Mouse (Mus musculus) lung, embryonic 16.5 days (tissue): ENCODE measurements around the gene Il1rapl1. TPM values are rescaled to one million over a fixed set of nuclear protein-coding genes. Genes with fewer than 3 reads are reported as not detected.
"Not testable (repeated sequence)": the region's sequence is repeated elsewhere in the genome, so short reads cannot be mapped to it uniquely, and the experiment has no call there.

Experiments
- ATAC-seq: fragments of 200-750 bp; cut with Nextera tagmentation; 2 replicates; pipeline ENCODE4 v1.8.0; 2017; ENCODE audit warnings: low read depth, mild to moderate bottlenecking, moderate library complexity
- H3K27ac ChIP-seq: fragments of 300-500 bp; sonication (generic); 2 replicates; pipeline ENCODE4 v1.5.1; 2014; ENCODE audit warnings: mild to moderate bottlenecking, control low read depth, low read length
- H3K27me3 ChIP-seq: fragments of 300-500 bp; sonication (generic); 2 replicates; pipeline ENCODE4 v1.6.1; 2014; ENCODE audit warnings: low read depth, low read length, mixed read lengths; ENCODE audit not compliant: control insufficient read depth, insufficient read depth
- H3K36me3 ChIP-seq: fragments of 300-500 bp; sonication (generic); 2 replicates; pipeline ENCODE4 v1.6.1; 2014; ENCODE audit warnings: low read length; ENCODE audit not compliant: control insufficient read depth, insufficient read depth
- H3K4me1 ChIP-seq: fragments of 300-500 bp; sonication (generic); replicated peaks from 2 replicates; pipeline ENCODE4 v1.6.1; 2014; ENCODE audit warnings: low read length, mixed read lengths; ENCODE audit not compliant: control insufficient read depth, insufficient read depth
- H3K4me2 ChIP-seq: fragments of 300-500 bp; sonication (generic); 2 replicates; pipeline ENCODE4 v1.6.1; 2014; ENCODE audit warnings: low read depth, low read length, control low read depth
- H3K4me3 ChIP-seq: fragments of 300-500 bp; sonication (generic); 2 replicates; pipeline ENCODE4 v1.5.1; 2014; ENCODE audit warnings: mild to moderate bottlenecking, low read length, control low read depth
- H3K9ac ChIP-seq: fragments of 300-500 bp; sonication (generic); 2 replicates; pipeline ENCODE4 v1.6.1; 2014; ENCODE audit warnings: low read length, control low read depth
- H3K9me3 ChIP-seq: fragments of 300-500 bp; sonication (generic); 2 replicates; pipeline ENCODE4 v1.6.1; 2016; ENCODE audit warnings: low read length; ENCODE audit not compliant: control insufficient read depth
- WGBS: fragments of 180-500 bp; shearing (Covaris S2); extraction: QIAGEN DNeasy Blood & Tissue Kit; methylation state at CpG from one replicate; pipeline ENCODE4 v1.1.7; 2014; 5-methylcytosine and 5-hydroxymethylcytosine counted together
- polyA plus RNA-seq: library from polyadenylated mRNA; unstranded; fragments of >200 nt; fragmentation: Nextera tagmentation; extraction: Ambion mirVana; gene quantifications from 2 replicates; pipeline ENCODE4 v1.2.1, GENCODE M21; 2015

The Il1rapl1 gene
- polyA plus RNA-seq, 1 experiment from 2014 or later, result 0.10 TPM

DNA sequence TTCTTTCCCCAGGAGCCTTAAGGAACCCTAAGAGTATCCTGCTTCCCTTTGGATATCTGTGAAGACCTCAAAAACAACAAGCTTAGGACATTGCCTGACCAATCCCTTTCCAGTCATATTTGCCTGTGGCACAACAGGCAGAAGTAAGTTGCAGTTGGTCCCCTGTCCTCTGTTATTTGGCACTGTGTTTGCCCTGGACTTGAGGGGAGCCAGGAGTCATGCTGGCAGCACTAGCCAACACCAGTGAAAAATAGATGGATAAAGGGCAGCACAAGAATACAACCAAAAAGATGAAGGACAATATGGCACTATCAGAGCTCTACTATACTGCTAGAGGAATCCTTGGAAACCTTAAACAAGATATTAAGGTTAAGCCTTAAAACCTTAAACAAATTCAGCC is 322.4 kb downstream of the Il1rapl1 start:
- ATAC-seq, result no peak
- Histone ChIP-seq H3K9ac (no peak overlapping the region), H3K4me3 (no peak overlapping the region), H3K27me3 (no peaks in the 10 kb centered on the region), H3K27ac (no peak overlapping the region), H3K9me3 (no peaks in the 10 kb centered on the region), H3K4me1 (no peaks in the 10 kb centered on the region), H3K4me2 (no peak overlapping the region), H3K36me3 (no peaks in the 10 kb centered on the region)

DNA sequence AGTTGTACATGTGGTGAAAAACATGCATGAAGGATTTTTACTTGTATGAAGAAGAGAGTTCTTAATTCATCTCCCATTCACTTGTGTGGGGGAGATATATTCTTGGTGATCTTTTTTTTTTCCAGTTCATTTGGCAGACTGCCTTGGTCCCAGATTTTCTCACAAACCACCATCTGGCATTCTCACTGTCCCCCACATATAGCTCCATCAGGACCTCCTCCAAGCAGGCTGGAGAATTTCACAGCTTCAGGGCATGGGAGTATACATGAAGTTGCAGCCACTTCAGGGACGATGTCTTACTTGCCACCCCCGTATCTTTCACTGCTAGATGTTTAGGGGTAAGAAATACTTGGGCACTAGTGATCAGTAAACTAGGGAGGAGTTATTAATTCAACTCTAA is 404.9 kb downstream of the Il1rapl1 start:
- Histone ChIP-seq H3K27ac (no peak overlapping the region), H3K36me3 (no peaks in the 10 kb centered on the region), H3K4me3 (no peak overlapping the region), H3K4me1 (no peaks in the 10 kb centered on the region), H3K4me2 (no peak overlapping the region), H3K9me3 (no peaks in the 10 kb centered on the region), H3K9ac (no peak overlapping the region), H3K27me3 (no peaks in the 10 kb centered on the region)
- WGBS, result 34% methylated on average over 2 of the region's 2 CpGs
- ATAC-seq, result no peak

DNA sequence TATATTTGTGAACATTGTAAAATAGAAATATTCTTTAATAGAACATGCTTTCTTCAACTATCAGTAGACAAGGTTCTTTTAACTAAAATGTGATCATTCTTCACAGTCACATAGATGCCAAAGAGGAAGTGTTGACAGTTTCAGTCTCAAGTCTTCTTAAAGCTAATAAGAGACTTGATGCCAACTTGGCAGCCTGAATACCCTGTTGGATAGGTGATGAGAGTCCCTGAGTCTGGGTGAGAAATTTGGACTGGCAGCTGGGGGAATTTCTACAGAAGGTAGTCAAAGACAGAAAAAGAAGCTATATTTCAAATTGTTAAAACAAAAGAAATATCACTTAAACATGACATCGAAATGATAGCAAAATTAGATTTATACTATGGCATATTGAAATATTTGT is 451.6 kb downstream of the Il1rapl1 start:
- WGBS, result 74% methylated on average over 1 of the region's 1 CpGs
- no peak overlapping the region for H3K4me2 ChIP-seq

DNA sequence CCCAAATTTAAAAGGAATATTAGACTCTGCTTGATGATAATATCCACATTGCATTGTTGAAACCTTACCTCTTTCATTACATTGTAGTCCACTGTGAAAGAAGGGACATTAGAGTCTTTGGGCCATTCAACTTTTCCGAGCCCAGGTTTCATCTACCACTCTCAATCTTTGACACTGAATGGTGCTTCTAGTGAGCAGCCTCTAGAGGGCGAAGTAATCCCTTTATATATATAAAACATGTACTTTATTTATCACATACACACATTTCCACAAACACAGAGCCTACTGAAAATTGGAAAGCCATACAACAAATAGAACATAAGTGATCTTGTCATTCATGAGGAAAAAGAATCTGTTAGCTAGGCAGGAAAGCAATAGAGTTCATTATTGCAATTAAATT is 459.8 kb downstream of the Il1rapl1 start:
- Histone ChIP-seq H3K4me2 (no peak overlapping the region), H3K27ac (no peak overlapping the region), H3K9ac (no peak overlapping the region), H3K4me3 (no peak overlapping the region), H3K36me3 (no peaks in the 10 kb centered on the region), H3K9me3 (no peaks in the 10 kb centered on the region), H3K27me3 (no peaks in the 10 kb centered on the region), H3K4me1 (no peaks in the 10 kb centered on the region)
- WGBS, result 25% methylated on average over 2 of the region's 2 CpGs
- ATAC-seq, result no peak

More for the DNA sequence above, 451.6 kb downstream of the Il1rapl1 start:
- no peaks in the 10 kb centered on the region for H3K9me3 ChIP-seq
- no peaks in the 10 kb centered on the region for H3K27me3 ChIP-seq
- H3K4me3 ChIP-seq, result no peak overlapping the region
- no peaks in the 10 kb centered on the region for H3K36me3 ChIP-seq
- ATAC-seq, result no peak
- no peaks in the 10 kb centered on the region for H3K4me1 ChIP-seq
- no peak overlapping the region for H3K27ac ChIP-seq
- H3K9ac ChIP-seq, result no peak overlapping the region

DNA sequence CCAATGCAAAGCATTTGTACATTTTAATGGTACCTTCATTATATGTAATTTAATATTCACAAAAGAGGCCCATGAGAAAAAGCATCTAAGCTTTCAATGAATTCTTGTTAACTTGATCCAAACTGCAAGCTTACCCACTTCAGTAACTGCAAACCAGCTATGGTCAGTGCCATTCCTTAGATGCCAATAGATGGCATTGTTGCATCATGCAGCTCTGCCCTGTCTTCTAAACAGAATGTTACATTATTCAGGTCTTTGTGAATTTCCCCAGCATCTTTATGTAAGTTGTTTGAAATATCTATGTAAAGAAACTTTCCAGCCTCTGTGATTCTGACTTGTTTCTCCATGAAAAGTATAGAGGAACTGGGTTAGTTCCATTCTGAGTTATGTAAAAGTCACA is 514.5 kb downstream of the Il1rapl1 start:
- Histone ChIP-seq H3K4me2 (no peak overlapping the region), H3K9ac (no peak overlapping the region), H3K4me1 (no peaks in the 10 kb centered on the region), H3K4me3 (no peak overlapping the region), H3K36me3 (no peaks in the 10 kb centered on the region), H3K27ac (no peak overlapping the region), H3K9me3 (no peaks in the 10 kb centered on the region), H3K27me3 (no peaks in the 10 kb centered on the region)
- no peak for ATAC-seq

DNA sequence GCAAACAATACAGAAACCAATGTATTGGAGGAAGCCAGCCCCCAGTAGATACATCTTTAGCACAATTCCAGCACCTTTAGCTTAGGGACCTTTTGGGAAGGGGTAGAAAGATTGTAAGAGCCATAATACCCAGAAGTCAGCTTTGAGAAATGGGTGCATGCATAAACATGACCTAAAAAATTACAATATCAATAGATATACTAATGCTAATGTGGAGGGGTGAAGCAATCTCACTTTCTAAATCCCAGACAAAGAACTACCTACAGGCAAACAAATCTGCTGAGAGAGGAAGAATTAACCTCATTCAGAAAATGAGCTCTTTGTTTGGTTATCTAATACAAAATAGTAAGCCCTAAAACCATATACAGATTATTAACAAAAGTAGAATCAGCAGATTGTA is 607.4 kb downstream of the Il1rapl1 start:
- Histone ChIP-seq H3K9ac (no peak overlapping the region), H3K36me3 (no peaks in the 10 kb centered on the region), H3K4me2 (no peak overlapping the region), H3K9me3 (no peaks in the 10 kb centered on the region), H3K4me3 (no peak overlapping the region), H3K27ac (no peak overlapping the region), H3K4me1 (no peaks in the 10 kb centered on the region), H3K27me3 (no peaks in the 10 kb centered on the region)
- ATAC-seq, result no peak

DNA sequence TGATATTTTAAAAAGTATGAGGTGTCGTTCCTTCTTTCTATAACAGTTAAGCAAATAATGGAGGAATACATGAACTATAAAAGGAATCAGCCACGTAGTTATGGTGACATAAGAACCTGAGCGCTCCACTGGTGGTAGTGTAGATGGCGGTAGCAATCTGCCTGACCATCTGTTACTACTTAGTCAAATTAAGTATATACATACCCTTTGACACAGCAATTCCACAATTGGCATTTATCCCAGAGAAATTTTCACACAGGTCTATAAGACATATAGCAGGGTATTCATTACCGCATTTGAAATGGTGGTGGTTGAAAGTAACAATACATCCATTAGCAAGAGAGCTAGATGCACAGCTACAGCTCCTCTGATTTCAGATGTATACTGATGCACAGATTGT is 612.8 kb downstream of the Il1rapl1 start:
- Histone ChIP-seq H3K4me3 (no peak overlapping the region), H3K4me1 (no peaks in the 10 kb centered on the region), H3K9ac (no peak overlapping the region), H3K4me2 (no peak overlapping the region), H3K9me3 (no peaks in the 10 kb centered on the region), H3K36me3 (no peaks in the 10 kb centered on the region), H3K27me3 (no peaks in the 10 kb centered on the region), H3K27ac (no peak overlapping the region)
- 65% methylated on average over 5 of the region's 5 CpGs for WGBS
- ATAC-seq, result no peak

DNA sequence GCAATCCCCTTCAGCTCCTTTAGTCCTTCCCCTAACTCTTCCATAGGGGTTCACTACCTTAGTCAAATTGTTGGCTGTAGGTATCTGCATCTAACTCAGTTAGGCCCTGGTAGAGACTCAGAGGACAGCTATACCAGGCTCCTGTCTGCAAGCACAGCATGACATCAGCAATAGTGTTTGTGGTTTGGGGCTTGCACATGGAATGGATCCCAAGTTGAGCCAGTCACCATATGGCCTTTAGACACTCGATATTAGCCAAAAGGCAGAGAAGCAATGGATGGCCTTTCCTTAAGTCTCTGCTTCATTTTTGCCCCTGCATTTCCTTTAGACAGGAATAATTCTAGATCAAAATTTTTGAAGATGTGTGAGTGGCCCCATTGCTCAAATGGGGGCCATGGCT is 632.0 kb downstream of the Il1rapl1 start:
- Histone ChIP-seq H3K4me2 (no peak overlapping the region), H3K4me1 (no peaks in the 10 kb centered on the region), H3K27ac (no peak overlapping the region), H3K9ac (no peak overlapping the region), H3K27me3 (no peaks in the 10 kb centered on the region), H3K36me3 (no peaks in the 10 kb centered on the region), H3K9me3 (no peaks in the 10 kb centered on the region), H3K4me3 (no peak overlapping the region)
- 86% methylated on average over 1 of the region's 1 CpGs for WGBS
- no peak for ATAC-seq

DNA sequence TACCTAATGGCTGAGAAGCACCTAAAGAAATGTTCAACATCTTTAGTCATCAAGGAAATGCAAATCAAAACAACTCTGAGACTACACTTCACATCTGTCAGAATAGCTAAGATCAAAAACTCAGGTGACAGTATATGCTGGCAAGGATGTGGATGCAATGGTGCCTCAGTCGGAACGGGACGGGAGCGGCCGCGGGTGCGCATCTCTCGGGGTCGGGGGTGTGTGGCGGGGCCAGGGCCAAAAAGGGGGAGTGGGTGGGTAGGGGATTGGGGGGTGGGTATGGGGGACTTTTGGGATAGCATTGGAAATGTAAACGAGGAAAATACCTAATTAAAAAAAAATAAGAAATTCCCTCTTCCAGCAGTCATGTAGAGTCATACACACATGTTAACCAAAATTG is 877.3 kb downstream of the Il1rapl1 start:
- H3K9me3 ChIP-seq, H3K4me1 ChIP-seq, H3K27me3 ChIP-seq, H3K4me3 ChIP-seq, H3K4me2 ChIP-seq, H3K27ac ChIP-seq, H3K9ac ChIP-seq, H3K36me3 ChIP-seq: not testable (repeated sequence)
- WGBS, result 64% methylated on average over 11 of the region's 11 CpGs
- ATAC-seq, result peak; percentile 77; the same call in 1 of the 2 replicates

DNA sequence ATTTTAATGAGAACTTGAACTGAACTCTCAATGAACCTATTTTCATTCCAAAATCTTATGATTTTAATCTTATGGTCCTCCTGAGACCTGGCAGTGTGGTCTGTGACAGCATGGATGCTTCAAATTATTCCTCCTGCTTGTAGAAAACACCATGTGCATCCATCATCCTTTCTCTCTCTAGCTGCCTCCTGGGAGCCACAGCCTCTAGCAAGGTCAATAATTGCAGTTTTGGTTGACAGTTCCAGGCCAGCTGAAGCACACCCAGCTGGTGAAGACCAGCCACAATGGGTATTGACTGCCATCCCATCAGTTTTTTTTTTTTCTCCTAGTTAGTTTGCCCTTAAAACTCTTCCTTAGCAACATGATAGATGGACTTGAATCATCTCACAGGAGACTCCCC is 890.2 kb downstream of the Il1rapl1 start:
- H3K27me3 ChIP-seq, result no peaks in the 10 kb centered on the region
- ATAC-seq, result no peak

More for the DNA sequence above, 890.2 kb downstream of the Il1rapl1 start:
- Histone ChIP-seq H3K27ac (no peak overlapping the region), H3K9ac (no peak overlapping the region), H3K4me3 (no peak overlapping the region), H3K4me2 (no peak overlapping the region), H3K9me3 (no peaks in the 10 kb centered on the region), H3K4me1 (no peaks in the 10 kb centered on the region), H3K36me3 (no peaks in the 10 kb centered on the region)
